Mouse (Mus musculus) spleen, postnatal 14 days (tissue): ENCODE measurements around the gene Tamm41.

Source experiments
- DNase-seq, 2 experiments: peaks; one replicate each; pipeline ENCODE4 v3.0.0; 2021 to 2022; ENCODE audit warnings: low spot score in 2 of 2

Gene Tamm41

DNA sequence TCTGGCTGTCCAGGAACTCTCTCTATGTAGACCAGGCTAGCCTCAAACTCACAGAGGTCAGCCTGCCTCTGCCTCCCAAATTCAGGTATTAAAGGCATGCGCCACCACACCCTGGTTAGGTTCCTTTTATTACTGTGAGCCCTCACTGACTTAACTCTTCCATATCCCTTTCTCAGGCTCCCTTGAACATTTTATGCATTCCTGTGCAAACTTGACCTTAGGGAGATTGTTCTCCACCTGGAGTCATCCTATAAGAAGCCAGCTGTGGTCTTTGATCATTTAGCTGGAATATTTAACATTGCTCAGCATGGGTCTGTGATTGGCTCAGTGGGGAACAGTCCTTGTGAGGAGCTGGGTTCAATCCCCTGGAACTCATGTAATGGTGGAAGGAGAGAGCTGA, 63.3 kb downstream of the Tamm41 start:
- no peak for DNase-seq

DNA sequence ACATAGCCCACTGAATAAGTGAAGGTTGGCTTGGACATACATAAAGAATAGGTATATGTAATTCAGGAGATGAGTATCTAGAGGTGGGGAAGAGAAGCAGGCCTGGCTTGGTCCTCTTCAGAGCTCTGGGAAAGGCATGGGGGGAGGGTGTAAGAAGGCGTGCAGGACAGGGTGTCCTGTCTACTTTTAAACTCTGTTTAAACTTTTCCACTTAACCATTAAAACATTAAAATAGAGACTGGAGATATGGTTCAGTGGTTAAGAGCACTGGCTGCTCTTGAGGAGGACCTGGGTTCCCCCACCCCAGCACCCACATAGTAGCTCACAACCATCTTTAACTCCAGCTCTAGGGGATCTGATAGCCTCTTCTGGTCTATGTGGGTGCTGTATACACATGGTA, 64.7 kb downstream of the Tamm41 start:
- DNase-seq = no peak

DNA sequence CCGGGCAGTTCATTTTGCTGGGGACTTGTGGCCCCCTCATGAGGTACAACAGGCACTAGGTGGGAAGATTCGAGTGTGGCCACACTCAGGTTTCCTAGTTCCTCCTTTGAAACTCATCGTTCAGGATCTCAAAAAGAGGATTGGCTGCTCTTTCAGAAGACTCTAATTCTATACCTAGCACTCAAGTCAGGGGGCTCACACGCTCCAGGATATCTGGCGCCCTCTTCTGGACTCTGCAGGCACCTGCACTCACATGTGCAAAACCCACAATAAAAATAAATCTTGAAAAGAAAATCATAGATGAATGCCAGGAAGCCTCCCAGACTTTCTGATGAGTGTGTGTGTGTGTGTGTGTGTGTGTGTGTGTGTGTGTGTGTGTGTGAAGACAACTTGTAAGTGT, 66.8 kb downstream of the Tamm41 start:
- no peak for DNase-seq

DNA sequence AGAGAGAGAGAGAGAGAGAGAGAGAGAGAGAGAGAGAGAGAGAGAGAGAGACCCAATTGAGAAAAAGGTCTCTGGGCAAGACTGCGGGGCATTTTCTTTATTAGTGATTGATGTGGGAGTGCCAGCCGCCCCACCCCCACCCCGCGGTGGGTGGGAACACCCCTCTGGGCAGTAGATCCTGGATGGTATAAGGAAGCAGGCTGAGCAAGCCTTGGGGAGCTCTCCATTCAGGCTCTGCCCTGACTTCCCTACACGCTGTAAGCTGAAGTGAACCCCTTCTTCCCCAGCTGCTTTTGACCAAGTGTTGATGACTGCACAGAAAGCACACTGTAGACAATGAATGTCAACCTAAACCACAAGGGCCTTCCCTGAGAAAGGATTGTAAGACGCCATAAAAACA, 67.3 kb downstream of the Tamm41 start:
- DNase-seq = no peak

DNA sequence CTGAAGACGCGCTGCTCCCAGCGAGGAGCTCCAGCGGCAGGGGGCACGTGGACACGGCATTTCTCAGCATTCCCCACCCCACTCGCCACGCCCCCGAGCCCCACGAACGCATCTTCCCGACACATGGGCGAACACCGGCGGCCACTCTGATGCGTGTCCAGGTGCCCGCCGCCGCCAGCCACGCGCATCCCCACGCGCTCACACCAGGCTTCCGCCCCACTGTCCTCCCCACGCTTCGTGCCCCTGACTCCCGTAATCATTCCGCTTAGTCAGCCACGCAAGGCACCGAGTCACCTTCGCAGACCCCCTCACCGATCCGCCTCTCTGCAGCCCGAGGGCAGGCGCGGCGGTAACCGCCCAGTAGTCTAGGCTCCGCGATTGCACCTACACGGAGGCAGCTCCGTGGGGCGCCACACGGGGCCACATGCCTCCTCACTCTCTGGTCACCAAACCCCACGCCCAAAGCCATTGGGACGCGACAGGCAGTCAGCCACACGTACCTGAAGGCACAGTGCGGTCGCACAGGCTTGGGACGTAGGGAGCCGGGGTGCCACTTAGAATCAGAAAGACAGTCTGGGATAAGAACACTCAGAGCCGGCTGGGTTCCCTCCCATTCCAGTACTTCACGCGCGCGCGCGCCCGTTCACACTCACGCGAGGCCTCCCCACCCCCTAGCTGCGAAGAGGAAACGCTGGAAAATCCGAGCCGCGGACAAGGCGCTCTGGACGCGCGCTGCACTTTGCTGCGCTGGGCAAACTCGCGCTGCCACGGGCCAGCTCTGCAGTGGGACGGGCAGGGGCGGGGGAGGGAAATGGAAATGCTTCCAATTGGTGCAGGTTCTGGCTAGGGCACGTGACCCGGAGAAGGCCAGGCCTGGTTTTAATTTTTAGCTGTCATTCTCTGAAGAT, 68.2 kb downstream of the Tamm41 start, which contains the start of gene Vgll4:
Gene Vgll4, minus strand, starts transcription at position 782 of the 908 bp plus-strand sequence.
- DNase-seq = peak in 1 of 2 experiments; percentile 6

DNA sequence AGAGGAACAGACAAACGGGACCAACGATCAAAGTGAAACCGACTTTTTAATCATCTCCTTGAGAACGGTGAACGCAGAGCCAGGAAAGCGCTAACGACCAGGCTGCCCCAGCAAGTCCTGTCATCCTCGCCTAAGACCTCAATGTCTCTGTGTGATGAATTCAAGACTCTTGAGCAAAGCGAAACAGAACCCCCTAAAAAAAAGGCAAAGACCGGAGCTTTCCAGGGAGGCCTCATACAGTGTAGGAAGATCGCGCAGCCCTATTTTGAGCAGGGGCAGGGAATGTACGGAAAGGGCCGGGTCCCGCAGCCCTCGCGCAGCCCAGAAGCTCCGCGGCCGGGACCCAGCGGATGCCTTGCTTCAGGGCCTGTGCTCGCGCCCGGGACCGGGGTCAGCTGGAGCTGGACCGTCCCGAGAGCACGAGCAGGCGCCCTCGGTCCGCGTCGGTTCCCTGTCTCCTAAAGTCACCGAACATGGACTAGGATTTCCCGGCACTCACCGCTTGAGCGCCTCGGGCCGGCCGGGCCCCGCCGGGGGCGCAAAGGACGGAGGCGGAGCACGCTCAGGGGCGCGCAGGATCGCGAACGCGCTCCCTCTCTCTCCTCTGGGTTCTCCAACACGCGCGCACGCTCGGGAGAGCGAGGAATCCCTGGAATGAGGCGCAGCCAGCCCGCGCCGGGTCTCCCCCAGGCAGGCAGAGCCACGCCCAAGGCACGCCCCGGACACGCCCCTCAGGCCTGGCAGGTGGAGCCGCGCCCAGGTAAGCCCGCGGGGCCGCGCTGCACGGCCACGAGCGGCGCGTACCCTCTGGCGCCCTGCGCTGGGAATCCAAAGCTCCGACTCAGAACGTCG, 69.1 kb downstream of the Tamm41 start:
- DNase-seq = peak in 1 of 2 experiments; percentile 15

DNA sequence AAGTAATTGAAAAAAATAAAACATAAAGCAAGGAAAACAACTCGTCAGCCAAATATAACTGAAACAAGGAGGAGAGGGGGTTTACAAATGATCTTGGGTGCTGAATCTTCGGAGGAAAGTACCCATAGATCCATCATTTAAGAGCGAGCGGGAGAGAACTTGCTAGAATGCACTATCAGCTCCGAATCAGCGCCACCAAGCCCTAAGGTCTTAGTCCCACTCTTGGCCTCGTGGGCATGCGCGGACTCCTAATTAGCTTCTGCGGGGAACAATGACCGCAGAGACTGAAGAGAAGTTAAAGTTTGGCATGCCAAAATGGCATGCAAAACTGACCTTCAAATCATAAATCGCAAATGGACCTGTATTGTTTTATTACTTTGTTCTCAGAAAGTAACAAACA, 70.1 kb downstream of the Tamm41 start:
- DNase-seq = no peak

DNA sequence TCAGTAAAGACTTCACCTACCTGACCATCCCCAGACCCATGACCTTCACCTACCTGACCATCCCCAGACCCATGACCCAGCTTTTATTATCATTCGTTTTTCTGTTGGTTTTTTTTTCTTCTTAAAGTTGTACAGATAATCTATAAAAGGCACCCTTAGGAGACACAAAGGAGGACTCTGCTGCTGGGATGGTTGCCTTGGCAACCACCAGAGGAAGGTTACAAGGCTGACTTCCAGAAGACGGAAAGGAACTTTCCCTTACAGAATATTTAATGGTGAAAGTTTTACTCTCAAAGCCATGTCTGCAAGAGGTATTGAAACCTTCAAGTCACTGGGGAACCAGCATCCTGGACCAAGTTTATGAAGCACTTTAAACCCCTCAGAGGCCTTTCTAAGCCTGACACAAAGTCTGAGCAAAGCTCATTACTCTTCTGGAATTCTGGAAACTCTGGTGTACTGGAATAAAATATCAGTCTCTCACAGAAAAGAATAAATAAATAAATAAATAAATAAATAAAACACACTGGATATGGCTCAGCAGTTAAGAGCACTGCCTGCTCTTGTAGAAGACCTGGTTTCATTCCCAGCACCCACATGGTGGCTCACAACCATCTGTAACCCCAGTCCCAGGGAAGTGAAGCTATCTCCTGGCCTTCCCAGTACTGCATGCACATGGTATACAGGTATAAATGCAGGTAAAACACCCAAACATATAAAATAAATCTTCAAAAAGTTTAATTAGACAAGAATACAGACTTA, 71.1 kb downstream of the Tamm41 start:
- DNase-seq = no peak

DNA sequence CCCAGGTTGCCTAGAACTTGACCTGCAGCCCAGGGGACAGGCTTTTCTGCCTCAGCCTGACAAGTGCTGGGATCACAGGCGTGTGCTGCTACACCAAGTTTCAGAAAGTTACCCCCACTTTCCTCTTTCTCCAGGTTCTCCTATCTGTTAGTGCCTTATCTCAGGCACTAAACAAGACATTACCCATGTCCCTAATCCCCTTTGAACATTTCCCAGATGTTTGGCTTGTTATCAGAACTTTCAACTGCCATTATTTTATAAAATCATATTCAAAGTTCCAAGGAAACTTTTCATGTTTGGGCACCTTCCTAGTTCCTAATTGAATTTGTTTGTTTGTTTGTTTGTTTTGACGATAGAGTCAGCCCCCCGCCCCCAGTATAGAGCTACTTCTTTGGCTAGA, 71.9 kb downstream of the Tamm41 start:
- DNase-seq = no peak

DNA sequence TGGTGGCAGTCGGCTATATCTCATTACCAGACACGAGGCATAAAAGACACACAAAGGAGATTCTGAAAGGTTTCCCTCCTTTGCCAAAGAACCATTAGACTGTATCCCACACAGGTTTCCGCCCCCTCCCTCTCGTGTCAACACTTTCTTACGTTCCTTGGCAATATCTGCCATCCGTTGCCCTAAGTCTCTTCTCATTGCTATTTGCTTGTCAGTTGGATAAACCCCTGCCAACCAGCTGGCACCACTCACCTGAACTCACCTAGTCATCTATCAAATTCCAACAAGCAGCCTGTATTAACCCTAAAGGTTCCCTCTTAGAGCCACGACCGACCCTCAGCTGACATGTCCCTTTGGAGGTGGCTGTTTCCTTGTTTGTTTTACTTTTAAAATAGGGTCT, 72.3 kb downstream of the Tamm41 start:
- DNase-seq = no peak

DNA sequence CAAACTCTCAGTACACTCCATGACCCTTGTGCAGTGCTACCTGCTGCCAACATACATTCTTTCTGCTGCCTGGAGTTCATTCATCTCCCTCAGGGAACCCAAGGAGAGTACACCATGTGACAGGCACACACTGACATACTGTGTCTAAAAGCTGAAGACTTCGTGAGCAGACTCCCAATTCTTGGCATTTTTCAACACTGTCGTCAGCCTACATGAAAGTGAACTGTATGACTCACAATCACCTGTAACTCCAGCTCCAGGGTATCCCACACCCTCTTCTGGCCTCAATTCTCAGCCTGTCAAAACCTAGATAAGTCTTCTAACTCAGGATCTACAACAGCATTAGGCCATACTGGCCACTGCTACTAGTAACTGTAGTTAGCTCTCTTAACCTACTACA, 73.4 kb downstream of the Tamm41 start:
- DNase-seq = no peak

DNA sequence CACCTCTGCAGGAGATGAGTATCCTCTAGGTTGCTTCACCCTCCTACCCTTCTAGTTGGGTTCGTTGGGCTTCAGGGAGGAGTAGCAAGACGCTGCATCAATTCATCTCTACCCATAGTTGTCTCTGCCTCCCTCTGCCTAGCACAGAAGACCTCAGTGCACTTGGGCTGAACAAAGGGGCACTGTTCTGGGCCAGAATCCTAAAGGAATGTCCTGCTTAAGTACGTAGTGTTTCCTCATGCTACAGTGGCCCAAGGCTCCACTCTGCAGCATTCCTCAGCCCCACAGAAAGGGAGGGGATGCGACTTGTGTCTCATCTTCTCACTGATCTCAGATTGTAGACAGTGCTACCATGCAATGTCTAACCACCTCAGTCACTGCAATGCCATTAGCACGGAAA, 74.0 kb downstream of the Tamm41 start:
- no peak for DNase-seq

DNA sequence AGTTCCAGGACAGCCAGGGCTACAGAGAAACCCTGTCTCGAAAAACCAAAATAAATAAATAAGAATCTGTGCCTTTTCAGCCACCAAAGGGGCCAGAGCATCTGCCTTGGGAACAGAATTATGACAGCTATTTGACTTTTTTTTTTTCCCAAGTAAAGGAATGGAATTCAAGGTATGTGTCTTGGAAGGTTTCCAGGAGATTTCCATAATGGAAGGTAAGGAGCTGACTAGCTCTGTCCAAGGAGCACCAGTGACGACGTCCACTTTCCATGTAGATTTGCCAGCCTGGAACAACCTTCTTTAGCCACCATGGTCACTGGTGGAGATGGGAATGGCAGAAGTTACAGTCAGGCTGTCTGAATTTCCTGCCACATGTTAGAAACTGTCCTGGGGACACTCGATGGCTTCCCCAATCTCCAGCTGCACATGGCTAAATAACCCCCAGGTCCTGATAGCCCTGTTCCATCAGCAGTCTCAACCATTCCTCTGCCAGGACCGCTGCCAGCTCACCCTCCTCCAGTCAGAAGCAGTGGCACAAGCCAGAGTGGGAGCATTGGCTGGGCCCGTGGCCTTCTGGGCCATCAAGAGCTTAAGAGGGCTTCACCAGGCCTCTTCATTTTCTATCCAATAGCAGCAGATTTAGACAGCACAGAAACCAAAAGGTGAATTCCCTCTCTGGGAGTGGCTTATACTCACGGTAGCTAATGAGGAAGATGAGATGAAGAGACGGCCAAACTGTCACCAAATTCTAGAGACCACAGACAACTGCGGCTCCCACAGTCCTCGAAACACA, 76.2 kb downstream of the Tamm41 start:
- no peak for DNase-seq

DNA sequence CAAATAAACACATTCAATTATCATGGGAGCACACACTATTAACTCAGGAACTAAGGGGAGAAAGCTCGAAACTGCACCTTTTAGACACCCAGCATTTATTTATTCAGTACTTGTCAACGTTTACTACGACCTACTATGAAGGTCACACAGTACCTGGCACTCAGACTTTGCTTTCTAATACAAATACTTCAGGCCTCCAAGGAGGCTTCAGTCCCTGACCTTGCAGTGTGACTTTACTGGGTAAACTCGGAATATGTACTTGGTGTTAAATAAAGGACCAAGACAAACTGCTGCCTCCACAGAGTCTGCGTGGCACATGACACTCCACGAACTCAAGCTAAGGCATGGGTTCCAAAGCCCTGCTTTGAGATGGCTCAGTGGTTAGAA, 78.7 kb downstream of the Tamm41 start:
- no peak for DNase-seq

DNA sequence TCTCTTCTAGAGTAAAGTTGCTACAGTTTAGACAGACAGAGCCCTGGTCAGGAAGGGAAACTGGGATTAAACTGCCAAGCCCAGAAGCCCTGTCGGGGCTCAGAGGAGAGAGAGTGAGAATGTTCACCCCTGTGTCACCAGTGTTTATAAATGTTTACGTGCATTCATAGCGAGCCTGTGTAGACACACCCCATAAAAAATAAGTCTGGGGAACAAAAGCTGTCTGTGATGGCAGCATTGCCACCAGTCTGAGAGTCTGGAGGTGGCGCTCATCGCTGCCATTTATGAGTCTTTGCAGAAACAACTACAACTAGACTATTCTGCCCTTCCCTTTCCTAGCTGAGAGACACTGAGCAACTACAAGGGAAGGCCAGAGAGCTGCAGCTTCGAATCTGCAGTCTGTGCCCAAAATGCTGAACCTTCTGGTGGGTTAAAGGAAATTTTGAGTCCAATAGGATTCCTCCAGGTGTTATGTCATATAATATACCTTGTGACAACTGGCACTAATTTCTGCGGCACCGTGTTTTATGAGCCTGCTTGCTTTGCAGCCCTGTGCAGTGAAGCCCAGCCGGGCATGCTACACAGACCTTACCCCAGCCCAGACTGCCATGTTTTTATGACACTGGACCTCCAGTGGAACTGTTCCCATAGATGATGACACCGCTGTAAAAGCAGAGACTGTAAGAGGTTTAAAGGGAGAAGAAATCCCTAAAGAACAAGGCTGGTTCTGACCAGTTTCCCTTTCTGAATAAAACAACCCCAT, 79.2 kb downstream of the Tamm41 start:
- DNase-seq = no peak

DNA sequence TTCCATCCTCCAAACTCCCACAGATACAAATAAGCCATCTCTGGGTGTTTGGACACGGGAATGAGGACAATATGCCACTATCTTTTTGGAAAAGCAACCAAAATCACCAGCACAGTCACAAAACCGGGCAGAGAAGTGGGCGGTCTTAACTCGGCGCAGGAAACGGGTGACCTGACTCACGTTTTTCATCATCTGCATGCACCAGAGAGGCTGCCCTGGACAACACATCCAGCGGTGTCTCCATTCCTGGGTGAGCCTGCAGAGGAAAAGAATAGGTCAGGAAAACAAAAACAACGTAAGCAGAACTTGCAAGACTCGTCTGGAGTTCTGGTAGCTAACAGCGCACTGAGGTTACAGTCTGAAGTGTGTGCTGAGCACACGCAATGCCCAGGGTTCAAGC, 79.9 kb downstream of the Tamm41 start:
- no peak for DNase-seq

DNA sequence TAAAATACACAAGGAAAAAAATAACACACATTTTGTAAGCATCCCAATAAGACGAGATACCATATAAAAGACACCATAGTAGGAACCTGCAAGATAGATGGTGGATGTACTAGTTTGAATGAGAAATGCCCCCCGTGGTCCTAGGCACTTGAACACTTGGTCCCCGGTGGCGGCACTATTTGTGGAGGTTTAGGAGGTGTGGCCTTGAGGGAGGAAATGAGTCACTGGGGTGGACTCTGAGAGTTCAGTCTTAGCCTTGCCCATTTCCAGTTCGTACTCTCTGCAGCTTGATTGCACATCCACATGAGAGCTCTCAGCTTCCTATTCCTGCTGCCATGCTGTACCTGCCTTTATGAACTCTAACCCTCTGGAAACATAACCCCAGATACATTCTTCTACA, 83.2 kb downstream of the Tamm41 start:
- no peak for DNase-seq
